Mouse (Mus musculus) forebrain, embryonic 10.5 days (tissue): ENCODE measurements around the gene Mllt10. TPM values are rescaled to one million over a fixed set of nuclear protein-coding genes. Genes with fewer than 3 reads are reported as not detected.

Experiments
- DNase-seq: peaks from one replicate; pipeline ENCODE4 v3.0.0-alpha.2; 2017; ENCODE audit warnings: low spot score; ENCODE audit errors: extremely low spot score
- H3K27ac ChIP-seq: fragments of 300-500 bp; sonication (generic); 2 replicates; pipeline ENCODE4 v1.5.1; 2016; ENCODE audit warnings: mild to moderate bottlenecking
- H3K27me3 ChIP-seq: fragments of 300-500 bp; sonication (generic); 2 replicates; pipeline ENCODE4 v1.6.1; 2016; ENCODE audit warnings: mild to moderate bottlenecking; ENCODE audit not compliant: poor library complexity, severe bottlenecking
- H3K36me3 ChIP-seq: fragments of 300-500 bp; sonication (generic); replicated peaks from 2 replicates; pipeline ENCODE4 v1.6.1; 2016; ENCODE audit warnings: mild to moderate bottlenecking, moderate library complexity
- H3K4me1 ChIP-seq: fragments of 300-500 bp; sonication (generic); 2 replicates; pipeline ENCODE4 v1.6.1; 2016
- H3K4me3 ChIP-seq: fragments of 300-500 bp; sonication (generic); 2 replicates; pipeline ENCODE4 v1.5.1; 2016; ENCODE audit warnings: mild to moderate bottlenecking, moderate library complexity
- H3K9me3 ChIP-seq: fragments of 300-500 bp; sonication (generic); 2 replicates; pipeline ENCODE4 v1.6.1; 2016; ENCODE audit warnings: mild to moderate bottlenecking, moderate library complexity
- WGBS: fragments of 180-500 bp; shearing (Covaris S2); methylation state at CpG from one replicate; pipeline ENCODE4 v1.1.7; 2016; 5-methylcytosine and 5-hydroxymethylcytosine counted together
- microRNA-seq: library from miRNA; unstranded; fragments of <30 nt; microRNA quantifications from one replicate; pipeline ENCODE4, GENCODE M21; 2017
- polyA plus RNA-seq: library from polyadenylated mRNA; unstranded; fragments of >200 nt; fragmentation: Nextera tagmentation; extraction: Ambion mirVana; gene quantifications from 2 replicates; pipeline ENCODE4 v1.2.1, GENCODE M21; 2016

Gene Mllt10
- polyA plus RNA-seq, 1 experiment from 2014 or later, result 65.0 TPM

- Histone ChIP-seq H3K27ac (no peak overlapping the region), H3K4me1 (peaks cover 25% of the 10 kb centered on the region), H3K4me3 (no peak overlapping the region), H3K9me3 (0 out of 2 replicates have a peak, but pooled peaks cover 8% of the 10 kb centered on the region), H3K36me3 (peaks cover 14% of the 10 kb centered on the region), H3K27me3 (peaks cover 18% of the 10 kb centered on the region; the same call in 1 of the 2 replicates)
- DNase-seq, result no peak
- 93% methylated on average over 5 of the region's 5 CpGs for WGBS
Observed at GRCm38 (mm10) chr2:18235524-18235923, 180.5 kb downstream of the Mllt10 start.

- no peaks in the 10 kb centered on the region for H3K27me3 ChIP-seq
- peaks cover 33% of the 10 kb centered on the region for H3K9me3 ChIP-seq
- no peak overlapping the region for H3K4me3 ChIP-seq
- DNase-seq, result no peak
- WGBS, result 95% methylated on average over 3 of the region's 3 CpGs
- peaks cover 44% of the 10 kb centered on the region for H3K36me3 ChIP-seq
- no peak overlapping the region for H3K27ac ChIP-seq
- H3K4me1 ChIP-seq, result no peaks in the 10 kb centered on the region
Observed at GRCm38 (mm10) chr2:18249224-18249623, 194.2 kb downstream of the Mllt10 start.

Small RNAs within 50 kb of the gene (microRNA-seq; reads per million reads assigned to microRNA genes)
- gene Gm23638 (not detected), gene Mir7655 (26.6 reads per million, percentile 33 among the genes with 10 or more reads in this experiment)

Other genes with a start within 250 kb of the Mllt10 start
- gene H2al2a, start 58.3 kb upstream of the Mllt10 start, polyA plus RNA-seq, result not detected in 2 replicates
- gene A930004D18Rik, start 17.5 kb upstream of the Mllt10 start, polyA plus RNA-seq, result 13.8 and 17.9 TPM in 2 replicates
- gene Skida1, start 6.2 kb upstream of the Mllt10 start, polyA plus RNA-seq, result 16.0 and 17.2 TPM in 2 replicates